Mouse (Mus musculus) testis, adult 2 months (tissue): ENCODE data around the gene Pex5.

Experiments
- CTCF ChIP-seq: fragments of 200-500 bp; IDR thresholded peaks from 2 replicates; pipeline ENCODE4 v1.5.1; 2012; ENCODE audit warnings: low read depth, mild to moderate bottlenecking, inconsistent platforms, low read length, moderate library complexity; ENCODE audit not compliant: control insufficient read depth, insufficient read depth, insufficient replicate concordance
- POLR2A ChIP-seq: fragments of 200-500 bp; IDR thresholded peaks from 2 replicates; pipeline ENCODE4 v1.6.1; 2012; ENCODE audit warnings: low read depth, mild to moderate bottlenecking, inconsistent platforms, low read length, moderate library complexity; ENCODE audit not compliant: control insufficient read depth

DNA sequence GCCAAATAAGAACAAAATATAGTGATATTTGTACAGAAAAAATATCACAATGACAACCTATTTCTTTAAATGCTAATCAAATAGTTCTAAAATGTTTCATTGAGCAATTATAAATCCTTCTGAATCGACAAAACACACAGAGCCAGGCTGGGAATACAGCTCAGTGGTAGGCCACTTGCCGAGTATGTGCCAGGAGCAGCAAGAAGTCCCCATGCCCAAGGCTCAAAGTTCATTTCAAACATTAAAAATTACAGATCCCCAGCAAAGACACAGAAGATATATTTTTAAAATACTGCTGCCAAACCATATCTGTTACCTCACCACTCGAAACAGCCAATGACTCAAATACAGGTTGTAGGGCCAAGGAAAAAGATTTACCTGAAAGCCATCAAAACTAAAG lies 3.8 kb upstream of the Pex5 start:
- TF ChIP-seq CTCF, result no peak
- TF ChIP-seq POLR2A, result no peak
